Mouse (Mus musculus) liver, embryonic 14.5 days (tissue): ENCODE data around the gene B230219D22Rik. TPM values are rescaled to one million over a fixed set of nuclear protein-coding genes. Genes with fewer than 3 reads are reported as not detected.

Experiments used
- ATAC-seq: fragments of 200-750 bp; cut with Nextera tagmentation; 2 replicates; pipeline ENCODE4 v1.8.0; 2017; ENCODE audit warnings: moderate number of reproducible peaks, mild to moderate bottlenecking, moderate library complexity; ENCODE audit not compliant: insufficient read depth
- DNase-seq, 3 experiments: peaks; one replicate each; pipeline ENCODE4 v3.0.0-alpha.2; 2012 to 2013; ENCODE audit warnings: low read depth in 3 of 3, low spot score in 3 of 3
- H3K27ac ChIP-seq: fragments of 300-500 bp; sonication (generic); 2 replicates; pipeline ENCODE4 v1.5.1; 2014; ENCODE audit warnings: moderate library complexity, mild to moderate bottlenecking, control low read depth, inconsistent platforms
- H3K27me3 ChIP-seq: fragments of 300-500 bp; sonication (generic); 2 replicates; pipeline ENCODE4 v1.6.1; 2014; ENCODE audit warnings: mild to moderate bottlenecking, low read length, moderate library complexity; ENCODE audit not compliant: control insufficient read depth, insufficient read depth
- H3K36me3 ChIP-seq: fragments of 300-500 bp; sonication (generic); replicated peaks from 2 replicates; pipeline ENCODE4 v1.6.1; 2014; ENCODE audit warnings: low read depth; ENCODE audit not compliant: control insufficient read depth, insufficient read depth
- H3K4me1 ChIP-seq, 2 experiments: fragments of 200-500 bp in 1 of 2; fragments of 300-500 bp in 1 of 2; sonication (generic) in 1 of 2; replicated peaks; 2 replicates each; pipeline ENCODE4 v1.6.1; 2012 to 2014; ENCODE audit warnings: antibody characterized with exemption in 1 of 2, inconsistent platforms in 1 of 2, low read length in 1 of 2; ENCODE audit not compliant: control insufficient read depth in 2 of 2, insufficient read depth in 2 of 2
- H3K4me2 ChIP-seq: fragments of 300-500 bp; sonication (generic); 2 replicates; pipeline ENCODE4 v1.6.1; 2014; ENCODE audit warnings: low read depth, mild to moderate bottlenecking, control low read depth, moderate library complexity
- H3K4me3 ChIP-seq, 2 experiments: fragments of 200-500 bp in 1 of 2; fragments of 300-500 bp in 1 of 2; sonication (generic) in 1 of 2; 2 replicates each; pipeline ENCODE4 v1.5.1; 2012 to 2014; ENCODE audit warnings: low read depth in 2 of 2, low read length in 2 of 2, mild to moderate bottlenecking in 2 of 2, control low read depth in 1 of 2, inconsistent platforms in 1 of 2, moderate library complexity in 1 of 2; ENCODE audit not compliant: insufficient read depth in 1 of 2
- H3K9ac ChIP-seq: fragments of 300-500 bp; sonication (generic); replicated peaks from 2 replicates; pipeline ENCODE4 v1.6.1; 2014; ENCODE audit warnings: mild to moderate bottlenecking, control low read depth, moderate library complexity
- H3K9me3 ChIP-seq: fragments of 300-500 bp; sonication (generic); 2 replicates; pipeline ENCODE4 v1.6.1; 2016; ENCODE audit warnings: low read length, mixed read lengths; ENCODE audit not compliant: control insufficient read depth
- CTCF ChIP-seq: IDR thresholded peaks from 2 replicates; pipeline ENCODE4 v1.5.1; 2016; ENCODE audit warnings: antibody characterized with exemption, low read depth, control low read depth
- EP300 ChIP-seq: IDR thresholded peaks from 2 replicates; pipeline ENCODE4 v1.6.1; 2016; ENCODE audit warnings: antibody characterized with exemption, low read depth
- WGBS: fragments of 180-500 bp; shearing (Covaris S2); extraction: QIAGEN DNeasy Blood & Tissue Kit; methylation state at CpG from one replicate; pipeline ENCODE4 v1.1.7; 2014; ENCODE audit not compliant: insufficient replicate concordance; 5-methylcytosine and 5-hydroxymethylcytosine counted together
- polyA plus RNA-seq, 2 experiments: library from polyadenylated mRNA; depleted of rRNA in 1 of 2; stranded (reverse) in 1 of 2; unstranded in 1 of 2; fragments of >200 nt; fragmentation: Nextera tagmentation in 1 of 2; extraction: Ambion mirVana in 1 of 2; gene quantifications; 2 replicates each; pipeline versions ENCODE4 v1.2.1 to v1.2.3; 2012 to 2014

The B230219D22Rik gene
- polyA plus RNA-seq, 2 experiments = 8.4 to 17.4 TPM

DNA sequence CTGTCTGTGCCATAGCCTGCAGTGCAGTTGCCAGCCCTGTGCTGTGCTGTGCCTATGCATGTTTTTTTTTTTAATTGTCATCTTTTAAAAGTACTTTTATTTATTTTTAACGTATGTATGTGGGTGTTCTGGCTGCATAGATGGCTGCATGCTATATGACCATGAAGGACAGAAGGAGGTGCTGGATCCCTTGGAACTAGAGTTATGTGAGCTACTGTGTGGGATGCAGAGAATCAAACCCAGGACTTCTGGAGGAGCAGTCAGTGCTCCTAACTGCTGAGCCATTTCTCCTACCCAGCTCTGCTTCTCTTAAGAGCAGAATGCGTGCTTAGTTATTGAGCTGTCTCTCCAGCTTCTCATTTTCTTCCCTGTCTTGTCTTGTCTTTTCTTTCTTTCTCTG lies 29.1 kb downstream of the B230219D22Rik start:
- H3K27ac ChIP-seq = no peak overlapping the region
- no peak for DNase-seq
- whole genome bisulfite sequencing = 75% methylated on average over 2 of the region's 2 CpGs
- H3K36me3 ChIP-seq = no peaks in the 10 kb centered on the region
- no peak for ATAC-seq
- TF ChIP-seq EP300 (no peak), CTCF (no peak)
- no peak overlapping the region for H3K4me2 ChIP-seq
- peaks cover 2 to 5% of the 10 kb centered on the region in 2 experiments; a peak in 2 of 4 replicates for H3K4me1 ChIP-seq
- no peaks in the 10 kb centered on the region for H3K9me3 ChIP-seq
- H3K4me3 ChIP-seq = no peak overlapping the region
- H3K27me3 ChIP-seq = no peaks in the 10 kb centered on the region
- H3K9ac ChIP-seq = no peak overlapping the region

DNA sequence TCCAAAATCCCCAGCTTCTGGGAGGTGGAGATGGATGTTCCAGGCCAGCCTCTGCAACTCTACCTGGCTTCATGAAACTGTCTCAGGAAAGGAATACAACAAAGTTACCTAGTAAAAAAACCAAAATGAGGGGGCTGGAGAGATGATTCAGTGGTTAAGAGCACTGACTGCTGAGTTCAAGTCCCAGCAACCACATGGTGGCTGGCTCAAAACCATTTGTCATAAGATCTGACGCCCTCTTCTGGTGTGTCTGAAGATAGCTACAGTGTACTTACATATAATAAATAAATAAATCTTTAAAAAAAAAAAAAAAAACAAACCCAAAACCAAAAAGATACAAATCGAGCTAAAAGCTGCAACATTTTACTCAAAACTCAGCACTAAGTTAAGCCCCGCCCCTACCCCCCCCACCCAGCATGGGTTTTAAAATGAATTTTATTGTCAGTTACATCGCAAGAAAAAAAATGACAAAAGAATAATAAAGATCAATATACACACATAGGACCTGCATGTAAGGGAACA lies 33.7 kb downstream of the B230219D22Rik start:
- WGBS = 2% methylated on average over 4 of the region's 4 CpGs
- Histone ChIP-seq H3K4me2 (peak overlapping the region; percentile 86), H3K9me3 (no peaks in the 10 kb centered on the region), H3K4me1 (peaks cover 2 to 5% of the 10 kb centered on the region in 2 experiments; a peak in 2 of 4 replicates), H3K27me3 (no peaks in the 10 kb centered on the region), H3K36me3 (no peaks in the 10 kb centered on the region), H3K27ac (peak overlapping the region; percentile 94), H3K4me3 (peak overlapping the region; percentile 82 to 84), H3K9ac (peak overlapping the region; percentile 93)
- no peak for DNase-seq
- ATAC-seq = no peak
- no peak for TF ChIP-seq EP300
- no peak; the same call in 1 of the 2 replicates for TF ChIP-seq CTCF

DNA sequence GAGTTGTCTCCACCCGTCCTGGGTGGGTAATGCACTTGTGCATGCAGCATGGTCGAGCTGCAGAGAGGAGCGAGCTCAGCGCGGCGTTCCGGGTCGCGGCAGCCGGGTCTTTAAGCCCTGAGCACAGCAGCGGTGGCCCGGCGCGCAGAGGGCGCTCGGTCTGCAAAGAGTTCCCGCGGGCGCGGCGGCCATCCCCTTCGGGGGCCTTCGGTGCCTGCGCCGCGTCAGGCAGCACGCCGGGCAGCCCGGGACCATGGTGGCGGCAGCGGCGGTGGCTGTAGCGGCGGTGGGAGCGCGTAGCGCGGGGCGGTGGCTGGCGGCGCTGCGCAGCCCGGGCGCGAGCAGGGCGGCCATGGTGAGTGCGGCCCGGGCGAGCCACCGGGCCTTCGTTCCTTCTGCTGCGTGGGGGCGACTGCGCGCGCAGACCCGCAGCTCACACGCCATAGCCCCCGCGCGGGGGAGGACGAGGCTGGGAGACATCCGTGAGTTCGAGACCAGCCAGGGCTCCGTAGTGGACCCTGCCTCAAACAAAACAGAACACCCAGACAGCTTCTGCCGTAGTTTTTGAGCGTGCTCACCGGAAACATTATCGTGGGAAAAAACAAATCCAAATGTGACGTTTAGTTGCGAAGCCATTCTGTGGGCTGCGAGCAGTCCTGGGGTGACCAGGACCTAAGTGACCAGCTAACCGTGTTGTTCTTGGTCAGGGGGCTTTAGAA lies 34.4 kb downstream of the B230219D22Rik start, which contains the start of gene Pcbd2:
TSS of gene Pcbd2 (plus strand) at position 249 of the 719 bp plus-strand sequence.
- peak within 1 kb of the TSS; percentile 94 for H3K27ac ChIP-seq
- no peaks in the 10 kb centered on the region for H3K9me3 ChIP-seq
- under 1% methylated on average over 73 of the region's 73 CpGs for WGBS
- peak; percentile 65 to 76 (median 73) for DNase-seq
- H3K4me3 ChIP-seq = peak within 1 kb of the TSS; percentile 82 to 84
- H3K9ac ChIP-seq = peak within 1 kb of the TSS; percentile 93
- H3K27me3 ChIP-seq = no peaks in the 10 kb centered on the region
- peak; percentile 89 for ATAC-seq
- no peak for TF ChIP-seq EP300
- no peak for TF ChIP-seq CTCF
- H3K4me2 ChIP-seq = peak within 1 kb of the TSS; percentile 86
- H3K4me1 ChIP-seq = peaks cover 2 to 7% of the 10 kb centered on the region in 2 experiments; a peak in 2 of 4 replicates
- H3K36me3 ChIP-seq = no peaks in the 10 kb centered on the region

DNA sequence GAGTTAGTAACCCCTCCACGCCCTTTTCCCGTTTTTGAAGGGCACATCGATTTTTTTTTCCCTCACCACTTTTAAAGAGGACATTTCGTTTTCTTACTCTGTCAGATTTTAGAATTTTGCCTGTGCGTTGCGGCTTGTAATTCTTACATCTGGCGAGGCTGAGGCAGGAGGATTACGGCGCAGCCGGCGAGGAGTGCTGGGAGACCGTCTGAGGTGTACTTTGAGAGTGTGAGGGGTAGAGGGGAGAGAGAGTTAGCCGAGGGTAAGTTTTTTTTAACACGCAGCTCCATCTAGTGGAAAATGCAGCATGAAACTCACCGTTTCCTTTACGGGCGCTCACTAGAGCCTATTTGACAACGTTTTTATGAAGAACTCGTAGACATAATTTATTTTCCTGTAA lies 34.9 kb downstream of the B230219D22Rik start:
- ATAC-seq = peak; percentile 69
- Histone ChIP-seq H3K36me3 (no peaks in the 10 kb centered on the region), H3K27ac (peak overlapping the region; percentile 94), H3K4me2 (peak overlapping the region; percentile 86), H3K4me3 (peak overlapping the region; percentile 82 to 84), H3K27me3 (no peaks in the 10 kb centered on the region), H3K4me1 (peaks cover 2 to 9% of the 10 kb centered on the region in 2 experiments; a peak in 2 of 4 replicates), H3K9me3 (no peaks in the 10 kb centered on the region), H3K9ac (peak overlapping the region; percentile 93)
- peak; percentile 70 for TF ChIP-seq CTCF
- TF ChIP-seq EP300 = no peak
- 1% methylated on average over 19 of the region's 19 CpGs for WGBS
- DNase-seq = peak; percentile 65 to 73 (median 67)

DNA sequence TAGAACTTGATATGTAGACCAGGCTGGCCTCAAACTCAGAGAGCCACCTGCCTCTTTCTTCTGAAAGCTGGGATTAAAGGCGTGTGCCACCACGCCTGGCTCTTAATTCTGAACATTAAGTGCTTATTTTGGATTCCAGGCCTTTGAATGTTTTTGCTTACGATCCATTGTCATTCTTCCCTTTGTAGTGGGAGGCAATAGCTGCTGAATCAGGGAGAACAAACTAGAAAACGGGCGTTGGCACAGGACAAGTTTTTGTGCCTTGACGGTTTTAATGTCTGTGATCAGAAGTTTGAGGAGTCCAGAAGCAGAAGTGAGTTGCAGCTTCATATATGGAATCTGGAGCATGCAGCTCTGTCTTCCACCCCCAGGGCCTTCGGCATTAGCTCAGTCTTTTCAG lies 37.8 kb downstream of the B230219D22Rik start:
- Histone ChIP-seq H3K9ac (no peak overlapping the region), H3K9me3 (no peaks in the 10 kb centered on the region), H3K4me3 (no peak overlapping the region), H3K36me3 (no peaks in the 10 kb centered on the region), H3K4me1 (peaks cover 2 to 9% of the 10 kb centered on the region in 2 experiments; a peak in 2 of 4 replicates), H3K27ac (no peak overlapping the region), H3K27me3 (no peaks in the 10 kb centered on the region), H3K4me2 (no peak overlapping the region)
- DNase-seq (no peak), ATAC-seq (no peak)
- WGBS = 73% methylated on average over 7 of the region's 7 CpGs
- no peak for TF ChIP-seq EP300
- no peak for TF ChIP-seq CTCF
